Comparison of ENCODE assay signal across 8 mouse cellular contexts in the genomic region with DNA sequence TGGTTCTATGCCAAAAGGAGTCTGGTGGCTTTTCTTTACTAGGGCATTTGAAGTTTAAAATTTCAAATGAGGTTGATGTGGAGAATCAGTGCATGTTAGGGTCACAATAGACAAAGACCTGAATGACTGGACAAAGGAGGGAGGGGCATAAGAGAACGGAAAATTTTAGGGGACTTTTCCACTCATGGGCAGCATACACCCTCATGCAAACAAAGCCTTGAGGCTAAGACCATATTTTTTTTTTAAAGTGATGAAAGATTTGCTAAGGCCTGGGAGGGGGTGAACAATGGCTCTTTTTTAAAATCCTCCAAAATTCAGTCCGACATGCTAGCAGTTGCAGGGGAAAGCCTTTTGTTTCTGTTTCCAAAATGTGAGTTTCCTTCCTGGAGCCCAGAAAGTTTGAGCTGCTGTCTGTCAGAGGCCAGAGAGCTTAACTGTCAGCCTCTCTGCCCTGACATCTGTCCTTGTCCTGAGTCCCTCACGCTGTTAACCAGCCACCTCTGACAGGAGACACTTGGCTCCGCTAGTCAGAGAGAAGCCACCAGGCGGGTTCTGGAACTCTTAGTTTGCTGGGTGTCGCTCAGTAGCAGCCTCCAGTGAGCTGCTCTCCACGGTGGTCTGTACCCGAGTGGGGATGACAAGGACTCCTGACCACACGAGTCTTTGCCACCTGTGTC.
DNase-seq lines count a peak whose midpoint lies in the region; ATAC-seq lines count a peak whose summit lies in the region.

No protein-coding gene starts in this region.

- no peaks in the 10 kb centered on the region for H3K27me3 ChIP-seq in limb, embryonic 13.5 days
- H3K27me3 ChIP-seq in forebrain, embryonic 15.5 days: no peaks in the 10 kb centered on the region

- H3K27ac ChIP-seq in limb, embryonic 13.5 days: no peak overlapping the region
- no peak overlapping the region for H3K27ac ChIP-seq in forebrain, embryonic 15.5 days (replicated peaks)

- H3K36me3 ChIP-seq in limb, embryonic 13.5 days: no peaks in the 10 kb centered on the region
- H3K36me3 ChIP-seq in forebrain, embryonic 15.5 days: no peaks in the 10 kb centered on the region

- DNase-seq in CD4-positive, CD25-positive, alpha-beta regulatory T cell, adult 2 months (ENCODE audit: low read depth, low spot score): peak; percentile 24
- peak; percentile 48 for DNase-seq in brain, adult 2 months (ENCODE audit: low read depth, low spot score)
- peak; percentile 60 for DNase-seq in gastrocnemius, postnatal 25 days
- peak; percentile 45 to 57 for DNase-seq in kidney, adult 8-10 months
- peak; percentile 25 for DNase-seq in retina, postnatal 1 day

- no peak for ATAC-seq in CD4-positive, CD25-positive, alpha-beta regulatory T cell, adult 4 months
- ATAC-seq in limb, embryonic 13.5 days (ENCODE audit: low FRiP score, low read depth): 0 out of 2 replicates have a peak, but pooled peaks have one; percentile 24
- ATAC-seq in forebrain, embryonic 15.5 days (replicated peaks): no peak

- peaks cover 11% of the 10 kb centered on the region for H3K4me1 ChIP-seq in limb, embryonic 13.5 days
- H3K4me1 ChIP-seq in forebrain, embryonic 15.5 days: 0 out of 2 replicates have a peak, but pooled peaks cover 4% of the 10 kb centered on the region

- WGBS in limb, embryonic 13.5 days: 36% methylated on average over 9 of the region's 9 CpGs
- WGBS in forebrain, embryonic 15.5 days: 34% methylated on average over 9 of the region's 9 CpGs

- no peaks in the 10 kb centered on the region for H3K9me3 ChIP-seq in limb, embryonic 13.5 days
- H3K9me3 ChIP-seq in forebrain, embryonic 15.5 days: no peaks in the 10 kb centered on the region

- 0 out of 2 replicates have a peak overlapping the region, but pooled peaks have one; percentile 31 for H3K9ac ChIP-seq in limb, embryonic 13.5 days
- H3K9ac ChIP-seq in forebrain, embryonic 15.5 days (replicated peaks): no peak overlapping the region

- no peak overlapping the region for H3K4me3 ChIP-seq in limb, embryonic 13.5 days
- no peak overlapping the region for H3K4me3 ChIP-seq in forebrain, embryonic 15.5 days

- no peak overlapping the region for H3K4me2 ChIP-seq in limb, embryonic 13.5 days (replicated peaks)
- no peak overlapping the region for H3K4me2 ChIP-seq in forebrain, embryonic 15.5 days (replicated peaks)
